Mouse (Mus musculus) adipocyte (in vitro differentiated cells): ENCODE results near the gene Sept8.

Experiments used
- DNase-seq: peaks from one replicate; pipeline ENCODE4 v3.0.0-alpha.2; 2016; ENCODE audit warnings: low spot score

The Sept8 gene

GRCm38 (mm10) chr11:53495417-53495816 lies 23.6 kb upstream of the Sept8 start:
- peak; percentile 53 for DNase-seq

DNA sequence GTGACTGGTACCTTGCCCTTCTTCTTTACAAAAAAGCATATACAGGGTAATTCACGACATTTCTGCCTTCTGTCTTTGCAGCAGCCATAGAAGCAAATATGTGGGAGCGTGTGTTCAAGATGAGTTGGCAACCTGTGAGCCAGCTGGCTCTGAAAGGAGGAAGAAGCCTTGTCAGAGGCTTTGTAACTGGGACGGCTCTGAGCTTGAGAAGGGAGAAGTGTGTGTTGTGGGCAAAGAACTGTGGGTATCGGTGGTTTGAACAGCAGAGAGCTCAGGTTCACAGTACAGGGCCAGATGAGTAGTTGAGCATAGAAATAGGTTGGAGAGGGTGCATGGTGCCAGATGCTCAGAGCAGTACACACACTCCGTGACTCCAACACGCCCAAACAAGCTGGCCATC lies 22.1 kb upstream of the Sept8 start:
- DNase-seq = no peak

DNA sequence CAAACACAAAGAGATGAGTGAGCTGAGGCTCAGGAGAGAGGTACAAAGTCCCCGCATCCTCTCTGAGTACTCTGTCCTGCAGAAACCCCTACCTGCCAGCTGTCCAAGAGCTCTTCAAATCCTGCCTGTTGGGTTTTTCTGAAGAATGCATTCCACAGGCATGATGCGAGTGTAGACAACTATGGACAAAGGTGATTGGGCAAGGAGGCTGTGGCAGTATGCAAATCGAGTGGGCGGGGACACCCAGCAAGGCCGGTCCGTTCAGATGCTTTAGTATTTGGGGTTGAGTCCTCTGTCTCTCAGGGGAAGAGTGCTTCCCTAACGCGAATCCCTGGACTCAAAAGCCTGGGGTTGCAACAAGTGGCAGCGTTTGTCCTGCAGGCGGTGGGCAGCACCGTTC lies 18.5 kb upstream of the Sept8 start:
- peak; percentile 54 for DNase-seq

DNA sequence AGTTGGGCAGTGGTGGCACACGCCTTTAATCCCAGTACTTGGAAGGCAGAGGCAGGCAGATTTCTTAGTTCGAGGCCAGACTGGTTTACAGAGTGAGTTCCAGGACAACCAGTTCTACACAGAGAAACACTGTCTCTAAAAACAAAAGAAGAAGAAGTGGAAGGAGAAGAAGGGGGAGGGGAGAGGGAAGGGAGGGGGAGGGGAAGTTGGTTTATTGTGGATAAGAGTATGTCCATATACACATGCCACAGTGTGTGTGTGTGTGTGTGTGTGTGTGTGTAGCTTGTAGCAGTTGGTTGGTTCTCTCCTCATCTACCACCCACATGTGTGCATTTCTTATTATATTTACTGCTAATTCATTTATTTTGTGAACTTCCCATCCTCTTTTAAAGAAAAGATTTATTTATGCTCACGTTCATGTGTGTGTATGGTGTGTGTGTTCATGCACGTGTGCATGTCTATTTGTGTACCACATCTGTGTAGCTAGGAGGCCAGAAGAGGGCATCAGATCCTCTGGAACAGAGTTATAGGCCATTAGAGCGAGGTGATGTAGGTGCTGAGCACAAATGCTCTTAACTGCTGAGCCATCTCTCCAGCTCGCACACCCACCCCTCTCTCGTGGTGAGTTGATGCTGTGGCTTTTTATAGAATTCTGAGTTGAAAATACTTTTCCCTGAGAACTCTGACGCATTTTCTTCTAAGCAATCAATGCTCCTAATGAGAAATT lies 16.9 kb upstream of the Sept8 start:
- DNase-seq = no peak

GRCm38 (mm10) chr11:53503738-53504137 lies 15.3 kb upstream of the Sept8 start:
- DNase-seq = no peak

- no peak for DNase-seq
Observed at GRCm38 (mm10) chr11:53504376-53504775, 14.7 kb upstream of the Sept8 start.

GRCm38 (mm10) chr11:53505026-53505663 lies 13.9 kb upstream of the Sept8 start:
- DNase-seq = no peak

GRCm38 (mm10) chr11:53507098-53507805 lies 11.8 kb upstream of the Sept8 start:
- peak; percentile 67 for DNase-seq

- DNase-seq = peak; percentile 99
Observed at GRCm38 (mm10) chr11:53508152-53508551, 10.9 kb upstream of the Sept8 start.

DNA sequence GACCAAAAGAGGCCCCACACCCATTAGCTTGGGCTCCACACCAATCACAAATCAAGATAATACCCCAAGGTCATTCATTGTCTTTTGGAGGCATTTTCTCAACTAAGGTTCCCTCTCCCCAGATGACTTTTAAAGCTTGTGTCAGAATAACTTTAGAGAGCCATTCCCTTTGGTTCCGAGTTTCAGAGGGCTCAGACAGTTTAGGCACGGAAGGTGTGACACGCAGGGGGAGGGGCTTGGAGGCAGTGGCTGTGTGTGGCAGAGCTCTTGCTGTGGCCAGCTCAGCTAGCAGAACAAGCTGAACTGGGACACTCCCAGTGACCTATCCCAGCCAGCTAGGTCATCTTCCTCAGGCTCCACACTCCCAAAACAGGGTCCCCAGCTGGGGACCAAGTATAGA lies 10.5 kb upstream of the Sept8 start:
- no peak for DNase-seq

DNA sequence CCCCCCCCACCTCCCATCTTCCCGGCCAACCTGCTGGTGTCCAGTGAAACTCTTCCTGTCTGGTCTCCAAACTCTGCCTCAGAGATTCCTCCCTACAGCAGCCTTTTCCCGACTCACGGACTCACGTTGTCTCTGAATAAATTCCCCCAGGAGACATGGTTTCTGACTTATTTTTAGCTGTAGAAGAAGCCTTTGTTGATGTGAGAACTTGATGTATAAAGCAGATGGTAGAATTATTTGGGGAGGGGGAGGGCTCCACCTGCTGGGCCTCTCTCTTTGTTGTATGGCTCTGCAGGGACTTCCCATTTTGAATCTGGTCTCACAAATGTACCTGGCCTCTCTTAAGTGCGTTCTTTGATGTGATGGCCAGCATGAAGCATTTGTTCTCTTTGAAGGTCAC lies 8.7 kb upstream of the Sept8 start:
- no peak for DNase-seq

DNA sequence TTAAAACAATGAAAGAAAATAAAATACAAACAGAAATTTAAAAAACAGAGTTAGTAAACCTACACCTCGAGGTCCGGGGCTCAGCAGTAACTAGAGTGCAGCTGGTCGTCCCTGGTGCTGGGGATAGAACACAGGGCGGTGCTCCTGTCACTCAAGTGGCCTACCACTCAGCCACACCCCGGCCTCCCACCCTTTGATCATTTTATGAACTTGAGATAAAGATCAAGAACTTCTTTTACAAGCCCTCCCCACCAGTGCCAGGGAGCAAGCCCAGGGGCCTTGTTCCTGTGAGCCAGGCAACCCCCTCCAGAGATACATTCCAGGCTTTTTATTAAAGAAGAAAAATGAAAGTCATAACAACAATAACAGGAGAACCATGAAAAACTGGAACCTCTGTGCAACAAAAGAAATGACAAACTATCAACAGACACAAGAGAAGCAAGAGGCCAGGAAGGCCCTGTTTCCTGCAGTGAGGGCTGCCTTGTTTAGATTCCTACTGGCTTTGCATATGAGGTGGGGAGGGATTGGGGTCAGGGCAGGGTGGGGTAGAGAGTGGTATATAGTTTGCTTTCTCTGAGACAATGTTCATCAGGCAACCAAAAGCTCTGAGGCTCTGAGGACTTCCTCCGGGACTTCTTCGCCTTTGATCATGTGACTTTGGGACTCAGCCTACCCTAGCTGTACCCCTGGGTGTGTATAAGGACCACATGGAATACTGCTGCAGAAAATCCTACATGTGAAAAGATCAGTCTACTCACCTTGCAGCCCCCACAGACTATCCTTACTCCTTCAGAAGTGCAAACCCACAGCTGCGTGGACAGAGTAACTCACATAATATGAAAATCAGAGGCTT lies 2.1 kb upstream of the Sept8 start:
- DNase-seq = no peak

- no peak for DNase-seq
Observed at GRCm38 (mm10) chr11:53518759-53519158, 298 bp upstream of the Sept8 start.

DNA sequence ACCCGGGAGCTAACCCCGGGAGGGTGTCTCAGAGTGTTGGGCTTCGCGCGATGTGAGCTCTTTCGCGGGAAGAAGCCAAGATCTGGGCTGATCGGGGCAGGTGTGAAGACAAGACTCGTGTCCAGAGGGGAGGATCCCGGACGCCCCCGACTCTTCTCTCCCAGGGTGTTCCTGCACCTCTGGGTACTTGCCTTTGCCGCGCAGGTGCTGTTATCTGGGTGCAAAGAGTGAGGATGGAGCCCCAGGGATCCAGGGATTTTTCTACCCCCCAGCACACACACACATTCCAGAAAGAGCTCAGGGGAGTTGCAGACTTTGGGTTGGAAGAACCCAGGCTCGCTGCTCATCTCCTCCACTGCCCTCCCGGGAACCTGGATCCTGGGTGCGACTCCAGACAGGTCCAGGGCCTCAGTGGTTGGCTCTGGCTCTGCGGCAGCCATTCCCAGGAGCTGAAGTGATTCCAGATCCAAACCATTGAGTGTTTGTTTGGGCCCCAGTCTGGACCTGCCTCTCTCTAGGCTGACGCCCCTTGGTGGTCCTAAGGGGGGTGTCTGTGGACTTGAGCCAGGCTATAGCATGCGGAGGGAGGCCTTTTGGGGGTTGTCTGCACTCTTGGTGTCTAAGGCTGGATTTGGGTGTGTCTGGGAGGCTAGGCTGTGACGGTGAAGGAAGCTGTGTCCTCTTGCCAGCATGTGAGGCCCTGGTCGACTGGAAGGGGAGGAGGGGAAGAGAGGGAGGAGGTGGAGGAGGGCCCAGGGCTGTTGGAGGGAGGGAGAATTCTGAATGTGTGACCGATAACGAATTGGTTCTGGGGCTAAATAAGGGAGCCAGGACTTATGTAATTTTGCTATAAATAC lies 1.3 kb downstream of the Sept8 start:
- DNase-seq = peak; percentile 84

- peak; percentile 32 for DNase-seq
Observed at GRCm38 (mm10) chr11:53521120-53521820, 2.2 kb downstream of the Sept8 start.

DNA sequence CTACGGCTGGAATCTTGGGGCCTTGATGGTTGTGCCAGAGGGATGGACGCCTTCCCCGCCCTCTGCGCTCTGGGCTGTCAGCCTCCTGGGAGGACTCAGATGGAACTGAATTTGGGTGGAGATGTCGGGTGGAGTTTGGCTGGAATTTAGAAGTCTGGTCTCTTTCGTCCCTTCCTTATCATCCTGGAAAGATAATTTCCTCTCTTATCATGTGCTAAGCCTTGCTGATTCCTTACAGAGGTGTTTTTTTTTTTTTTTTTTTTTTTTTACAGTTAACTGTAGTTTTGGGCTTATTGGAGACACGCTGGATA lies 2.7 kb downstream of the Sept8 start:
- no peak for DNase-seq

GRCm38 (mm10) chr11:53522362-53522761 lies 3.3 kb downstream of the Sept8 start:
- DNase-seq = no peak

- DNase-seq = no peak
Observed at GRCm38 (mm10) chr11:53522930-53523329, 3.9 kb downstream of the Sept8 start.

- no peak for DNase-seq
Observed at GRCm38 (mm10) chr11:53523545-53524405, 4.7 kb downstream of the Sept8 start.

- DNase-seq = peak; percentile 29
Observed at GRCm38 (mm10) chr11:53524905-53525304, 5.8 kb downstream of the Sept8 start.
